Mouse (Mus musculus) cerebellum, adult 2 months (tissue): ENCODE measurements around the gene Jade1.

Source experiments
- CTCF ChIP-seq: fragments of 200-500 bp; IDR thresholded peaks from 2 replicates; pipeline ENCODE4 v1.5.1; 2011; ENCODE audit warnings: low read depth, mild to moderate bottlenecking, control low read depth, low read length, moderate library complexity, borderline replicate concordance; ENCODE audit not compliant: insufficient read depth
- POLR2A ChIP-seq: fragments of 200-500 bp; IDR thresholded peaks from 2 replicates; pipeline ENCODE4 v1.6.1; 2011; ENCODE audit warnings: low read length, control low read depth, borderline replicate concordance; ENCODE audit not compliant: insufficient read depth

DNA sequence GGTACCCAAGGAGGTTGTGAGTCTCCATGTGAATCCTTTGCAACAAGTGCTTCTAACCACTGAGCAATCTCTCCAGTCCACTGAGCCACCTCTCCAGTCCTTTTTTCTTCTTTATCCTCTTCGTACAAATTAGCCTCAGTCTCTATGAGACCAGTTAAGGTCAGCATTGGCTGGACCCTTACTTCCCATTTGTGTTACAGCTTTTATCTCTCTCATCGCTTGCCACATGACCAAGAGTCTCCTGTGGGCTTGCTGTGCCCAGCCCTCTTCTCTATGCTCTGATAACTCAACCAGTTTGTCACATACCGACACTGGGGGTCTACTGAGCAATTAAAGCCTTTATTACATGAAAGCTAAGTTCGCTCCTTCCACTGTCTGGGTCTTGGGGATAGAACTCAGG is 7.3 kb upstream of the Jade1 start:
- no peak for TF ChIP-seq POLR2A
- no peak for TF ChIP-seq CTCF
